Mouse (Mus musculus) MEL (cell line): ENCODE measurements at regions not wholly inside any gene's neighbourhood (a gene's known extent, or its start where the extent isn't known, plus 50 kb on each side); places are given as distances from the start of the nearest gene placed in this dataset.

ENCODE experiments used
- DNase-seq: peaks from one replicate; pipeline ENCODE4 v3.0.0; 2011; ENCODE audit warnings: low read depth, low spot score
- H3K27ac ChIP-seq: 2 replicates; pipeline ENCODE4 v1.5.1; 2012; ENCODE audit warnings: low read depth, mild to moderate bottlenecking, control low read depth, low read length, moderate library complexity; ENCODE audit not compliant: control insufficient read depth
- H3K27me3 ChIP-seq, 2 experiments: fragments of 150-350 bp in 1 of 2; sonication (generic) in 1 of 2; 2 replicates each; pipeline ENCODE4 v1.6.1; 2012; ENCODE audit warnings: low read length in 2 of 2, mild to moderate bottlenecking in 2 of 2, improper control_type of control experiment in 1 of 2, moderate library complexity in 1 of 2; ENCODE audit not compliant: insufficient read depth in 2 of 2, control insufficient read depth in 1 of 2
- H3K36me3 ChIP-seq, 2 experiments: 2 replicates each; pipeline ENCODE4 v1.6.1; 2012 to 2014; ENCODE audit warnings: low read length in 2 of 2, improper control_type of control experiment in 1 of 2, inconsistent platforms in 1 of 2, mild to moderate bottlenecking in 1 of 2; ENCODE audit not compliant: insufficient read depth in 2 of 2, control insufficient read depth in 1 of 2
- H3K4me1 ChIP-seq, 2 experiments: fragments of 150-350 bp in 1 of 2; sonication (generic) in 1 of 2; 2 replicates each; pipeline ENCODE4 v1.6.1; 2012; ENCODE audit warnings: low read length in 2 of 2, improper control_type of control experiment in 1 of 2, mild to moderate bottlenecking in 1 of 2; ENCODE audit not compliant: insufficient read depth in 2 of 2, control insufficient read depth in 1 of 2
- H3K4me3 ChIP-seq, 2 experiments: fragments of 150-350 bp in 1 of 2; sonication (generic) in 1 of 2; 2 replicates each; pipeline ENCODE4 v1.5.1; 2012; ENCODE audit warnings: low read depth in 2 of 2, low read length in 2 of 2, mild to moderate bottlenecking in 2 of 2, moderate library complexity in 2 of 2, control low read depth in 1 of 2, improper control_type of control experiment in 1 of 2; ENCODE audit not compliant: control insufficient read depth in 1 of 2, insufficient read depth in 1 of 2
- H3K79me2 ChIP-seq: 2 replicates; pipeline ENCODE4 v1.6.1; 2012; ENCODE audit warnings: mild to moderate bottlenecking, low read length, moderate library complexity; ENCODE audit not compliant: control insufficient read depth, poor library complexity, insufficient read depth
- H3K9ac ChIP-seq: 2 replicates; pipeline ENCODE4 v1.6.1; 2012; ENCODE audit warnings: low read depth, mild to moderate bottlenecking, control low read depth, low read length, moderate library complexity; ENCODE audit not compliant: control insufficient read depth, poor library complexity, severe bottlenecking
- H3K9me3 ChIP-seq: fragments of 150-350 bp; sonication (generic); replicated peaks from 2 replicates; pipeline ENCODE4 v1.6.1; 2012; ENCODE audit warnings: mild to moderate bottlenecking, low read length, improper control_type of control experiment, moderate library complexity; ENCODE audit not compliant: insufficient read depth
- BHLHE40 ChIP-seq: IDR thresholded peaks from 2 replicates; pipeline ENCODE4 v1.6.1; 2012; ENCODE audit warnings: low read depth, mild to moderate bottlenecking, inconsistent platforms, low read length, improper control_type of control experiment, borderline replicate concordance
- CHD1 ChIP-seq: IDR thresholded peaks from 2 replicates; pipeline ENCODE4 v1.6.1; 2012; ENCODE audit warnings: low read depth, mild to moderate bottlenecking, inconsistent platforms, low read length, improper control_type of control experiment
- CHD2 ChIP-seq: IDR thresholded peaks from 2 replicates; pipeline ENCODE4 v1.6.1; 2011; ENCODE audit warnings: low read length, improper control_type of control experiment
- ELF1 ChIP-seq: IDR thresholded peaks from 2 replicates; pipeline ENCODE4 v1.6.1; 2014; ENCODE audit warnings: low read depth, mild to moderate bottlenecking, inconsistent platforms, low read length, improper control_type of control experiment, moderate library complexity
- EP300 ChIP-seq, 2 experiments: IDR thresholded peaks; 2 replicates each; pipeline ENCODE4 v1.6.1; 2011; ENCODE audit warnings: improper control_type of control experiment in 2 of 2, low read length in 2 of 2, low read depth in 1 of 2, mild to moderate bottlenecking in 1 of 2
- GABPA ChIP-seq: IDR thresholded peaks from 2 replicates; pipeline ENCODE4 v1.6.1; 2012; ENCODE audit warnings: low read depth, mild to moderate bottlenecking, inconsistent platforms, low read length, improper control_type of control experiment, moderate library complexity
- JUND ChIP-seq: IDR thresholded peaks from 2 replicates; pipeline ENCODE4 v1.6.1; 2011; ENCODE audit warnings: low read depth, mild to moderate bottlenecking, improper control_type of control experiment, low read length
- MEF2A ChIP-seq: IDR thresholded peaks from 2 replicates; pipeline ENCODE4 v1.6.1; 2014; ENCODE audit warnings: low read depth, mild to moderate bottlenecking, inconsistent platforms, low read length, improper control_type of control experiment; ENCODE audit not compliant: poor library complexity, insufficient replicate concordance, severe bottlenecking; ENCODE audit errors: extremely low read depth
- MXI1 ChIP-seq: IDR thresholded peaks from 2 replicates; pipeline ENCODE4 v1.6.1; 2011; ENCODE audit warnings: mild to moderate bottlenecking, low read depth, low read length, improper control_type of control experiment
- MYB ChIP-seq: IDR thresholded peaks from 2 replicates; pipeline ENCODE4 v1.6.1; 2011; ENCODE audit warnings: mild to moderate bottlenecking, low read depth, low read length, improper control_type of control experiment
- NELFE ChIP-seq: IDR thresholded peaks from 2 replicates; pipeline ENCODE4 v1.6.1; 2011; ENCODE audit warnings: low read depth, low read length, improper control_type of control experiment
- POLR2A ChIP-seq, 2 experiments: IDR thresholded peaks; 2 replicates each; pipeline ENCODE4 v1.6.1; 2011 to 2012; ENCODE audit warnings: low read length in 2 of 2, mild to moderate bottlenecking in 2 of 2, control low read depth in 1 of 2, improper control_type of control experiment in 1 of 2, low read depth in 1 of 2, moderate library complexity in 1 of 2; ENCODE audit not compliant: control insufficient read depth in 1 of 2, insufficient read depth in 1 of 2, poor library complexity in 1 of 2
- POLR2AphosphoS2 ChIP-seq: IDR thresholded peaks from 2 replicates; pipeline ENCODE4 v1.6.1; 2011; ENCODE audit warnings: low read length, improper control_type of control experiment
- RAD21 ChIP-seq: IDR thresholded peaks from 2 replicates; pipeline ENCODE4 v1.6.1; 2011; ENCODE audit warnings: mild to moderate bottlenecking, low read depth, low read length, improper control_type of control experiment
- SIN3A ChIP-seq: IDR thresholded peaks from 2 replicates; pipeline ENCODE4 v1.6.1; 2012; ENCODE audit warnings: low read length, improper control_type of control experiment, inconsistent platforms
- TBP ChIP-seq: IDR thresholded peaks from 2 replicates; pipeline ENCODE4 v1.8.0; 2011; ENCODE audit warnings: low read depth, low read length, improper control_type of control experiment
- UBTF ChIP-seq: IDR thresholded peaks from 2 replicates; pipeline ENCODE4 v1.6.1; 2012; ENCODE audit warnings: low read depth, mild to moderate bottlenecking, inconsistent platforms, low read length, improper control_type of control experiment, moderate library complexity, borderline replicate concordance; ENCODE audit not compliant: insufficient read depth
- USF1 ChIP-seq: IDR thresholded peaks from 2 replicates; pipeline ENCODE4 v1.6.1; 2014; ENCODE audit warnings: low read depth, mild to moderate bottlenecking, inconsistent platforms, low read length, improper control_type of control experiment, moderate library complexity
- USF2 ChIP-seq, 2 experiments: IDR thresholded peaks; 2 replicates each; pipeline ENCODE4 v1.6.1; 2011 to 2012; ENCODE audit warnings: improper control_type of control experiment in 2 of 2, low read length in 2 of 2, borderline replicate concordance in 1 of 2, inconsistent platforms in 1 of 2, low read depth in 1 of 2, mild to moderate bottlenecking in 1 of 2; ENCODE audit not compliant: insufficient read depth in 1 of 2
- ZC3H11A ChIP-seq: IDR thresholded peaks from 2 replicates; pipeline ENCODE4 v1.6.1; 2012; ENCODE audit warnings: low read depth, mild to moderate bottlenecking, inconsistent platforms, low read length, improper control_type of control experiment
- ZMIZ1 ChIP-seq: IDR thresholded peaks from 2 replicates; pipeline ENCODE4 v1.6.1; 2012; ENCODE audit warnings: low read depth, mild to moderate bottlenecking, inconsistent platforms, low read length, improper control_type of control experiment, moderate library complexity
- ZNF384 ChIP-seq: IDR thresholded peaks from 2 replicates; pipeline ENCODE4 v1.6.1; 2012; ENCODE audit warnings: low read depth, mild to moderate bottlenecking, inconsistent platforms, low read length, improper control_type of control experiment

DNA sequence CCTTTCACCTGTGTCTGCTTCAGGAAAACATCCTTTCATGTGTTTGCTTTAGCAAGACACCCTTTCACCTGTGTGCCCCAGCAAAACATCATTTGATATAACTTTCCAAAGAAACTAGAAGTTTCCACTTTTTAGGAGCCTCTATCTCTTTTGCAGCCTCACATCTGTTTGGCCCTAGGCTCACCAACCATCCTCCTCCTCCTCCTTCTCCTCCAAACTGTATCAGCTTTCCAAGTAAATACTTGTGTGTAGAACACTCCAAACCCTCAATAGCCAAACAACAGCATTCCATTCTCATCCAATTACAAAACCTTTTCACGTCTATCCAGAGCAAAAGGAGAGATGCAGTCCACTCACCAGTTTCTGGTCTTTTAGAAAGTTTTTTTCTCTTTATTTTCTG lies 133.1 kb downstream of the Zxdb start:
- Histone ChIP-seq H3K27ac (no peak overlapping the region), H3K79me2 (no peaks in the 10 kb centered on the region), H3K9ac (no peak overlapping the region), H3K4me3 (no peak overlapping the region), H3K36me3 (no peaks in the 10 kb centered on the region), H3K4me1 (no peaks in the 10 kb centered on the region), H3K9me3 (no peaks in the 10 kb centered on the region), H3K27me3 (no peaks in the 10 kb centered on the region)
- TF ChIP-seq MYB (no peak), ZNF384 (no peak), ELF1 (no peak), ZC3H11A (no peak), USF2 (IDR thresholded peaks at IDR 0.05; ENCODE audit: borderline replicate concordance in 1 of 2, insufficient read depth in 1 of 2, low read depth in 1 of 2, low read length in 2 of 2) (no peak), POLR2A (IDR thresholded peaks at IDR 0.05; ENCODE audit: control insufficient read depth in 1 of 2, insufficient read depth in 1 of 2, low read depth in 1 of 2, low read length in 2 of 2, poor library complexity in 1 of 2) (no peak), TBP (no peak), UBTF (no peak), BHLHE40 (no peak), CHD2 (no peak), ZMIZ1 (no peak), MXI1 (no peak), POLR2AphosphoS2 (no peak), CHD1 (no peak), MEF2A (no peak), USF1 (no peak), SIN3A (no peak), JUND (no peak), GABPA (no peak), NELFE (no peak)
- DNase-seq, result no peak

DNA sequence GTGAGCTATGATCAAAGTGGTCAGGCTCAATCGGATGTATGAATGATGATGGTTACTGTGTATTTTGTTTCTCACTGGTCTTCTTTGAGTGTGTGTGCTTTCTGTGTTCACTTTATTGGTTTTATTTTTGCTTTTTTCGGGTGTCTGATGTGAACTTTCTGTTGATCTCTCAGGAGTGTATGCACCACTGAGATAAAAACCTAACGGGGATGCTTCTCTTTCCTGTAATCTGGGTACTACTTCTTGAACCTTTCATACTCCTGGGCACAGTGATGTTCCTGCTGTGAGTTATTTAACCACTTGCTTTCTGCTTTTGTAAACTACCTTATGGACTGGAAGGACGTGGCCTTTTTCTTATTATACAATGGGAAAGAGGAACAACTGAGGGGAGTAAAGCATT lies 133.6 kb downstream of the Zxdb start:
- Histone ChIP-seq H3K4me3 (no peak overlapping the region), H3K9me3 (no peaks in the 10 kb centered on the region), H3K4me1 (peaks cover 0 to 2% of the 10 kb centered on the region in 2 experiments; a peak in 2 of 4 replicates)
- no peak for DNase-seq
- TF ChIP-seq EP300 (IDR thresholded peaks at IDR 0.05; ENCODE audit: low read depth in 1 of 2, low read length in 2 of 2) (0 out of 4 replicates have a peak, but pooled peaks of 1 of the 2 experiments have one; percentile 34), RAD21 (no peak)
- TF ChIP-seq, all 39 proteins: peak for 1
- H3K79me2 ChIP-seq, result no peaks in the 10 kb centered on the region
- no peaks in the 10 kb centered on the region for H3K27me3 ChIP-seq
- H3K27ac ChIP-seq, result no peak overlapping the region
- H3K36me3 ChIP-seq, result peaks cover 0 to 2% of the 10 kb centered on the region in 2 experiments; a peak in 1 of 4 replicates
- no peak overlapping the region for H3K9ac ChIP-seq
